ENCODE assay signal across 11 mouse cellular contexts in the genomic region with DNA sequence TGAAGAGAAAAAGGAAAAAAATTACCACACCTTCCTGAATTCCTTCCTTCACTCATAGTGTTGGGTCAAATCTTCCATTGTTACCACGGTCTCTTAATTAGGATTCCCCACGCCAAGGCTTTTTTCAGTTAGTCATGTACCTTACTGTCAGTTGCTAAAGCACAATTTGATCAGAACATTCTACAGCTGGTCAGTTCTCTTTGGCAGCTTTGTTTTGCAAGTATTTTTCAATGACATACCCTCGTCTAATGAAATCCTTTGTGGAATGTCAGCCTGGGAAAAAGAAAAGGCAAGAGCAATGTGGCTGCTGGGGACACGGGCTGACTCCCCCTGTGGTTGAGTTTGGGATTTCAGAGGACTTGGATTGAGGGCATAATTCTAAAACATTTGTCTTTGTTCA.
"Had no signal": no experiment of that assay in that cellular context is flagged by ENCODE, and none has a peak within 500 bp of the region (broad histone marks: within the 10 kb centered on the region; RNA-seq: fewer than 3 reads in every experiment).

No protein-coding gene starts in this region.

- DNase-seq: kidney, adult 11 months; kidney, adult 9 months; kidney, postnatal 4 days; lung, embryonic 14.5 days; right cerebral cortex, postnatal 14 days; thymus, postnatal 4 days had no signal

- H3K4me3 ChIP-seq: left cerebral cortex, adult 2 months; limb, embryonic 10.5 days; liver, embryonic 15.5 days; midbrain, embryonic 13.5 days; neural tube, embryonic 13.5 days had no signal

- H3K4me1 ChIP-seq: liver, embryonic 15.5 days; neural tube, embryonic 13.5 days had no signal

- ATAC-seq: midbrain, embryonic 13.5 days had no signal
